8 mouse cellular contexts compared by ENCODE assay signal in the genomic region with DNA sequence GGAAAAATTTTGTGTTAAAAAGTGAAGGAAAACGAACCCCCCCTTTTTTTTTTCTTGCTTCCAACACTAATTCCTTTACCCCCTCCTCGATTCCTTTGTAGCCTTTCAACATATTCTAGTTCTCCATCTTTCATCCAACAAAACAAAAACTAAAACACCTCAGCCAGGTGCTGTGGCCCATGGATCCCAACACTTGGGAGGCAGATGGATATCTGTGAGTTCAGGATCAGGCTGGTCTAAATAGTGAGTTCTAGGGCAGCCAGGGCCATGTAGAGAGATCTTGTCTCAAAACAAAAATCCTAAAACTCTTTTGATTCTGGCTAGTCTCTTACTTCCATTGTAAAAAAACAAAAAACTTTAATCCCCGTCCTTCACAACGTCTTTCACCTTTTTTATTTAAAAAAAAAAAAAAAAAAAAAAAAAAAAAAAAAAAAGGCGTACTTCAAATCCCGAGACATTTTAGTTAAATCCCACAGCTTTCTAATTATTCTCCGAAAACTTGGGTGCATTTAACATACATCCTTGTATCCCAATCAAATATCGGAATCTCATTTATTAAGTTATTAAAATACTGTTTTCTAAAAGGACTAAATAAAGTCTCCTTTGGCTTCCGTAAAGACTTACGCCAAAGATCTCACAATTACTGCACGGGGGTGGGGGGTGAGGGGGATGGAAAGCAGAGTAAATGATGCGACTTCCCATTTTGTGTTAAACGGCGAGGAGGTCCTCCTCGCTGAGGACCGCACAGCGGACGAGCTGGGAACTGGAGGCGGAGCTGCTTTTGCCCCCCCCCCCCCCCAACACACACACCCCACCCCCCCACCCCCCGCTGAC. TPM values are rescaled to one million over a fixed set of nuclear protein-coding genes. Genes with fewer than 3 reads are reported as not detected.
DNase-seq lines count a peak whose midpoint lies in the region; ATAC-seq and TF ChIP-seq lines count a peak whose summit lies in the region.

No protein-coding gene starts in this region.

- H3K4me3 ChIP-seq in lung, postnatal 0 days (ENCODE audit: low read depth, low read length), result peak overlapping the region; percentile 95; the same call in 1 of the 2 replicates
- H3K4me3 ChIP-seq in embryonic facial prominence, embryonic 11.5 days (ENCODE audit: low read depth, low read length), result peak overlapping the region; percentile 92
- peak overlapping the region; percentile 99 for H3K4me3 ChIP-seq in intestine, embryonic 14.5 days (ENCODE audit: low read depth, low read length)
- peak overlapping the region; percentile 66 for H3K4me3 ChIP-seq in neural tube, embryonic 13.5 days

- TF ChIP-seq CTCF in lung, postnatal 0 days (IDR thresholded peaks at IDR 0.05), result peak; percentile 48

- H3K27me3 ChIP-seq in lung, postnatal 0 days (replicated peaks; ENCODE audit: insufficient read depth, low read length), result no peaks in the 10 kb centered on the region
- no peaks in the 10 kb centered on the region for H3K27me3 ChIP-seq in embryonic facial prominence, embryonic 11.5 days (ENCODE audit: control insufficient read depth, insufficient read depth, low read length)
- no peaks in the 10 kb centered on the region for H3K27me3 ChIP-seq in intestine, embryonic 14.5 days (replicated peaks; ENCODE audit: control insufficient read depth, insufficient read depth, low read length)
- no peaks in the 10 kb centered on the region for H3K27me3 ChIP-seq in neural tube, embryonic 13.5 days

- H3K27ac ChIP-seq in lung, postnatal 0 days (ENCODE audit: low read length), result no peak overlapping the region
- no peak overlapping the region for H3K27ac ChIP-seq in embryonic facial prominence, embryonic 11.5 days (replicated peaks; ENCODE audit: low read depth, low read length)
- H3K27ac ChIP-seq in intestine, embryonic 14.5 days (ENCODE audit: low read depth), result no peak overlapping the region
- H3K27ac ChIP-seq in neural tube, embryonic 13.5 days (replicated peaks), result peak overlapping the region; percentile 65

- no peak for TF ChIP-seq EP300 in lung, postnatal 0 days (IDR thresholded peaks at IDR 0.05)

- DNase-seq in lung, postnatal 0 days (ENCODE audit: low spot score), result no peak
- DNase-seq in lung, postnatal 4 days, result no peak
- peak; percentile 30 for DNase-seq in embryonic facial prominence, embryonic 11.5 days (ENCODE audit: low spot score)
- DNase-seq in intestine, embryonic 14.5 days (ENCODE audit: low spot score), result no peak
- DNase-seq in right cerebral cortex, postnatal 14 days, result no peak
- DNase-seq in kidney, postnatal 36 days, result no peak
- DNase-seq in urinary bladder, postnatal 14 days (ENCODE audit: low spot score), result no peak

- no peaks in the 10 kb centered on the region for H3K9me3 ChIP-seq in lung, postnatal 0 days (ENCODE audit: low read length)
- no peaks in the 10 kb centered on the region for H3K9me3 ChIP-seq in embryonic facial prominence, embryonic 11.5 days (replicated peaks; ENCODE audit: control insufficient read depth, low read length)
- no peaks in the 10 kb centered on the region for H3K9me3 ChIP-seq in intestine, embryonic 14.5 days (ENCODE audit: control insufficient read depth, low read length)
- no peaks in the 10 kb centered on the region for H3K9me3 ChIP-seq in neural tube, embryonic 13.5 days

- H3K36me3 ChIP-seq in lung, postnatal 0 days (ENCODE audit: insufficient read depth, low read length), result peaks cover 7% of the 10 kb centered on the region; the same call in 1 of the 2 replicates
- no peaks in the 10 kb centered on the region; the same call in none of the 2 replicates for H3K36me3 ChIP-seq in embryonic facial prominence, embryonic 11.5 days (replicated peaks; ENCODE audit: control insufficient read depth, insufficient read depth, low read depth, low read length)
- peaks cover 35% of the 10 kb centered on the region for H3K36me3 ChIP-seq in intestine, embryonic 14.5 days (ENCODE audit: control insufficient read depth, insufficient read depth, low read length)
- peaks cover 34% of the 10 kb centered on the region for H3K36me3 ChIP-seq in neural tube, embryonic 13.5 days

- peaks cover 8% of the 10 kb centered on the region; the same call in 1 of the 2 replicates for H3K4me1 ChIP-seq in lung, postnatal 0 days (ENCODE audit: insufficient read depth, low read depth, low read length)
- peaks cover 4% of the 10 kb centered on the region; the same call in 1 of the 2 replicates for H3K4me1 ChIP-seq in embryonic facial prominence, embryonic 11.5 days (ENCODE audit: control insufficient read depth, insufficient read depth, low read length)
- peaks cover 26% of the 10 kb centered on the region for H3K4me1 ChIP-seq in intestine, embryonic 14.5 days (replicated peaks; ENCODE audit: control insufficient read depth, insufficient read depth, low read length)
- H3K4me1 ChIP-seq in neural tube, embryonic 13.5 days (replicated peaks), result peaks cover 39% of the 10 kb centered on the region

- peak overlapping the region; percentile 53 for H3K4me2 ChIP-seq in lung, postnatal 0 days (replicated peaks; ENCODE audit: low read depth, low read length)
- H3K4me2 ChIP-seq in embryonic facial prominence, embryonic 11.5 days (ENCODE audit: low read depth, low read length), result no peak overlapping the region
- peak overlapping the region; percentile 45 for H3K4me2 ChIP-seq in intestine, embryonic 14.5 days (ENCODE audit: low read length)
- peak overlapping the region; percentile 49 for H3K4me2 ChIP-seq in neural tube, embryonic 13.5 days

- 12% methylated on average over 19 of the region's 20 CpGs for WGBS in lung, postnatal 0 days
- 13% methylated on average over 19 of the region's 20 CpGs for WGBS in embryonic facial prominence, embryonic 11.5 days
- 12% methylated on average over 19 of the region's 20 CpGs for WGBS in intestine, embryonic 14.5 days
- WGBS in neural tube, embryonic 13.5 days, result 11% methylated on average over 20 of the region's 20 CpGs

- H3K9ac ChIP-seq in lung, postnatal 0 days (replicated peaks; ENCODE audit: low read depth), result no peak overlapping the region
- H3K9ac ChIP-seq in embryonic facial prominence, embryonic 11.5 days (replicated peaks; ENCODE audit: low read length), result peak overlapping the region; percentile 39; the same call in 1 of the 2 replicates
- peak overlapping the region; percentile 38 for H3K9ac ChIP-seq in intestine, embryonic 14.5 days (ENCODE audit: low read length)
- H3K9ac ChIP-seq in neural tube, embryonic 13.5 days, result peak overlapping the region; percentile 63

- no peak for ATAC-seq in lung, postnatal 0 days
- no peak; the same call in 1 of the 2 replicates for ATAC-seq in embryonic facial prominence, embryonic 11.5 days (replicated peaks; ENCODE audit: insufficient number of reproducible peaks, low FRiP score, low TSS enrichment, low read depth)
- no peak for ATAC-seq in intestine, embryonic 14.5 days (replicated peaks; ENCODE audit: low FRiP score, low TSS enrichment, low read depth)
- ATAC-seq in neural tube, embryonic 13.5 days (ENCODE audit: low read depth), result peak; percentile 91; the same call in 1 of the 2 replicates

RNA-seq across cellular contexts. Expression of a gene that starts 0.6 kb away (rescaled TPM):
- polyA plus RNA-seq in lung, postnatal 0 days (2015; fragmentation: Nextera tagmentation; extraction: Ambion mirVana), result 38.3 and 43.9 TPM in 2 replicates
- polyA plus RNA-seq in embryonic facial prominence, embryonic 11.5 days (2014; fragmentation: Nextera tagmentation; extraction: Ambion mirVana), result 106 and 115 TPM in 2 replicates
- polyA plus RNA-seq in intestine, embryonic 14.5 days (2014; fragmentation: Nextera tagmentation; extraction: Ambion mirVana), result 78.5 and 83.0 TPM in 2 replicates
- polyA plus RNA-seq in neural tube, embryonic 13.5 days (2015; fragmentation: Nextera tagmentation; extraction: Ambion mirVana), result 56.6 and 61.0 TPM in 2 replicates

RNA-seq across cellular contexts. Expression of a gene that starts 20.3 kb away (rescaled TPM):
- polyA plus RNA-seq in lung, postnatal 0 days (2015; fragmentation: Nextera tagmentation; extraction: Ambion mirVana), result 27.6 and 38.3 TPM in 2 replicates
- 8.4 and 10.3 TPM in 2 replicates for polyA plus RNA-seq in embryonic facial prominence, embryonic 11.5 days (2014; fragmentation: Nextera tagmentation; extraction: Ambion mirVana)
- polyA plus RNA-seq in intestine, embryonic 14.5 days (2014; fragmentation: Nextera tagmentation; extraction: Ambion mirVana), result 23.0 and 24.0 TPM in 2 replicates
- polyA plus RNA-seq in neural tube, embryonic 13.5 days (2015; fragmentation: Nextera tagmentation; extraction: Ambion mirVana), result 9.1 and 9.4 TPM in 2 replicates

RNA-seq across cellular contexts. Expression of a gene that starts 28.3 kb away (rescaled TPM):
- polyA plus RNA-seq in lung, postnatal 0 days (2015; fragmentation: Nextera tagmentation; extraction: Ambion mirVana), result 102 and 112 TPM in 2 replicates
- 49.3 and 49.5 TPM in 2 replicates for polyA plus RNA-seq in embryonic facial prominence, embryonic 11.5 days (2014; fragmentation: Nextera tagmentation; extraction: Ambion mirVana)
- polyA plus RNA-seq in intestine, embryonic 14.5 days (2014; fragmentation: Nextera tagmentation; extraction: Ambion mirVana), result 43.7 and 61.5 TPM in 2 replicates
- polyA plus RNA-seq in neural tube, embryonic 13.5 days (2015; fragmentation: Nextera tagmentation; extraction: Ambion mirVana), result 41.2 and 48.4 TPM in 2 replicates
